Mouse (Mus musculus) layer of hippocampus, adult 18-20 months (tissue): ENCODE data around the gene Gm47841. TPM values are rescaled to one million over a fixed set of nuclear protein-coding genes. Genes with fewer than 3 reads are reported as not detected.

ENCODE experiments used
- DNase-seq, 2 experiments: peaks; one replicate each; pipeline ENCODE4 v3.0.0; 2022; ENCODE audit warnings: low spot score in 2 of 2
- long read RNA-seq: library from polyadenylated mRNA; stranded (forward); transcript quantifications from one replicate; pipeline ENCODE4 v2.0.0, GENCODE M21; 2021
- total RNA-seq, 2 experiments: library from RNA; stranded (reverse); gene quantifications; 2 replicates each; pipeline ENCODE4 v1.2.3; 2021

Gene Gm47841
- total RNA-seq = not detected
- long read RNA-seq = 0 reads

GRCm38 (mm10) chr15:101047194-101047555, at the start of gene Gm47841:
Gm47841 (minus strand) TSS chr15:101047397.
- DNase-seq = no peak

GRCm38 (mm10) chr15:101095392-101095791, 48.2 kb upstream of the Gm47841 start:
- DNase-seq = no peak

GRCm38 (mm10) chr15:101094979-101095378, 47.8 kb upstream of the Gm47841 start:
- no peak for DNase-seq

- DNase-seq = no peak
Measured at GRCm38 (mm10) chr15:101093988-101094387, 46.8 kb upstream of the Gm47841 start.

GRCm38 (mm10) chr15:101092829-101093648, 45.8 kb upstream of the Gm47841 start:
- peak in 1 of 2 experiments; percentile 38 for DNase-seq

GRCm38 (mm10) chr15:101092121-101092828, 45.1 kb upstream of the Gm47841 start:
- DNase-seq = no peak

GRCm38 (mm10) chr15:101091551-101091950, 44.4 kb upstream of the Gm47841 start:
- no peak for DNase-seq

- no peak for DNase-seq
Measured at GRCm38 (mm10) chr15:101088291-101088690, 41.1 kb upstream of the Gm47841 start.

- DNase-seq = no peak
Measured at GRCm38 (mm10) chr15:101086956-101087355, 39.8 kb upstream of the Gm47841 start.

GRCm38 (mm10) chr15:101086451-101086850, 39.3 kb upstream of the Gm47841 start:
- no peak for DNase-seq

GRCm38 (mm10) chr15:101084499-101084898, 37.3 kb upstream of the Gm47841 start:
- DNase-seq = no peak

GRCm38 (mm10) chr15:101082236-101082635, 35.0 kb upstream of the Gm47841 start:
- no peak for DNase-seq

- no peak for DNase-seq
Measured at GRCm38 (mm10) chr15:101081035-101081548, 33.9 kb upstream of the Gm47841 start.

GRCm38 (mm10) chr15:101080031-101080520, 32.9 kb upstream of the Gm47841 start:
- DNase-seq = no peak

- peak; percentile 54 to 64 for DNase-seq
Measured at GRCm38 (mm10) chr15:101078731-101079156, 31.5 kb upstream of the Gm47841 start.

- DNase-seq = no peak
Measured at GRCm38 (mm10) chr15:101077813-101078730, 30.9 kb upstream of the Gm47841 start, which contains the start of gene Fignl2. Fignl2 (minus strand) TSS chr15:101078567.

GRCm38 (mm10) chr15:101077001-101077812, 30.0 kb upstream of the Gm47841 start:
- no peak for DNase-seq

- no peak for DNase-seq
Measured at GRCm38 (mm10) chr15:101076071-101077000, 29.1 kb upstream of the Gm47841 start.

- DNase-seq = no peak
Measured at GRCm38 (mm10) chr15:101075656-101076055, 28.5 kb upstream of the Gm47841 start.
